Mouse (Mus musculus): ENCODE results near the gene Tpra1. TPM values are rescaled to one million over a fixed set of nuclear protein-coding genes. Genes with fewer than 3 reads are reported as not detected.
A peak's percentile ranks its signal among the peaks of the same experiment; 100 is the strongest.

The Tpra1 gene
- polyA plus RNA-seq, 1 experiment from 2014 or later, result 73.6 TPM

DNA sequence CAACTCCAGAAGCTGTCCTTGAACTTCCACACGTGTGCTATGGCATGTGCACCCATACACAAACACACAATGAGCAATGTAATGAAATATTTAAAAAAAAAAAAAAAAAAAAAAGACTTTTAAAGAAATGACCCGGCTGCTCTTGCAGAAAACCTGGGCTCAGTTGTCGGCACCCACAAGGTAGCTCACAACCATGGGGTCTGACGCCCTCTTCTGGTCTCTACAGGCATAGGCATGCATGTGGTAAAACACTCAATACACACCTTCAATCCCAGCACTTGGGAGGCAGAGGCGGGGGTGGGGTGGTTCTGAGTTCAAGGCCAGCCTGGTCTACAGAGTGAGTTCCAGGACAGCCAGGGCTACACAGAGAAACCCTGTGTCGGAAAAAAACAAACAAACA lies 6.1 kb upstream of the Tpra1 start:
- no peak overlapping the region for H3K4me3 ChIP-seq
- no peak overlapping the region for H3K4me2 ChIP-seq
- 80% methylated on average over 6 of the region's 6 CpGs for WGBS
- H3K27ac ChIP-seq, result no peak overlapping the region
- ATAC-seq (ENCODE audit: low FRiP score), result no peak
- H3K36me3 ChIP-seq, result peaks cover 33% of the 10 kb centered on the region
- H3K9ac ChIP-seq, result no peak overlapping the region
- peaks cover 26% of the 10 kb centered on the region for H3K4me1 ChIP-seq (replicated peaks)
- H3K9me3 ChIP-seq, result no peaks in the 10 kb centered on the region
- H3K27me3 ChIP-seq, result no peaks in the 10 kb centered on the region

DNA sequence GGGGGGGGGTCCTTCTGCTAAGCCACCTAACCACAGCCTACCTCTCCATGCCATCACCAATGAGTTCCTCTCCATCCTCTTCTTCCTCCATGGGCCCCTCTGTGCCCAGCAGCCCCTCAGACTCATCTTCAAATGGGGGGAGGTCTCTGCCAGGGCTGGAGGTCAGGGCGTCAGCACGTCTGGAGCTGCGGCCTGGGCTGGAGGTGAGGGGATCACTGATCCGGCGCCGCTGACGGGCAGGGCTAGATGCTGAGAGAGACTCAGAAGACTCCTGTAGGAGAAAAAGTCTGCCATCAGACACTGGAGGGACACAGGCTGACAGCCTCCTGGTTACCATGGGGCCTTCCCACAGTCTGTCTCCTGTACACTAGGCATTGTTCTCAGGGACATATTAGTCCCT lies 4.8 kb upstream of the Tpra1 start:
- Histone ChIP-seq H3K9me3 (no peaks in the 10 kb centered on the region), H3K4me1 (replicated peaks) (peaks cover 33% of the 10 kb centered on the region), H3K9ac (peak overlapping the region; percentile 49; the same call in 1 of the 2 replicates), H3K4me2 (peak overlapping the region; percentile 79), H3K36me3 (peaks cover 20% of the 10 kb centered on the region), H3K27me3 (no peaks in the 10 kb centered on the region), H3K27ac (no peak overlapping the region), H3K4me3 (0 out of 2 replicates have a peak overlapping the region, but pooled peaks have one; percentile 5)
- 70% methylated on average over 7 of the region's 7 CpGs for WGBS
- no peak for ATAC-seq (ENCODE audit: low FRiP score)

DNA sequence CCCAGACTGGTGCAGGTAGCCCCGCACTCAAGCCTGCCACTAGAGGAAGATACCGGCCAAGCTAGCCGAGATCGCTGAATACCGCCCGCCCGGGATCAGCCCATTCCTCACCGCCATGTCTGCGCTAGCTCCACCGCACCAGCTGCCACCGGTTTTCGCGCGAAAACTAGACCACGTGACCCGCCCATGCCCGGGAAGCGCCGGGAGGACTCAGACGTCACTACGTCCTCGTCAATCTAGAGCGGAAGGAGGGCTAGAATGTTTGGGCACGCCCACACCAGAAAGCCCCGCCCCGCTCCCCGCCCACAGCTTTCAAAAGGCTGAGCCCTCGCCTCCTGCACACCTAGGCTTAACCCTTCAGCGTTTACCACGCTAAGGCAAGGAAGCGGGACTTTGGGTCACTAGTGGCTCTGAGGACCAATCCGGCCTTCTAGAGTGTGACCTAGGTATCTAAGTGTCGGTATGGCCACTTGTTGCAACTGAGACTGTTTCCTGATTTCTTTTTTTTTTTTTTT lies 3.5 kb upstream of the Tpra1 start, which contains the start of gene Mcm2:
Gene Mcm2 (minus strand): TSS at position 247 of the 515 bp plus-strand sequence.
- Histone ChIP-seq H3K27me3 (no peaks in the 10 kb centered on the region), H3K4me2 (peak within 1 kb of the TSS; percentile 79), H3K36me3 (peaks cover 10% of the 10 kb centered on the region; the same call in 1 of the 2 replicates), H3K9me3 (no peaks in the 10 kb centered on the region), H3K9ac (peak within 1 kb of the TSS; percentile 76), H3K27ac (peak within 1 kb of the TSS; percentile 80), H3K4me1 (replicated peaks) (peaks cover 43% of the 10 kb centered on the region), H3K4me3 (peak within 1 kb of the TSS; percentile 54)
- WGBS, result under 1% methylated on average over 33 of the region's 33 CpGs
- ATAC-seq (ENCODE audit: low FRiP score), result peak; percentile 77

DNA sequence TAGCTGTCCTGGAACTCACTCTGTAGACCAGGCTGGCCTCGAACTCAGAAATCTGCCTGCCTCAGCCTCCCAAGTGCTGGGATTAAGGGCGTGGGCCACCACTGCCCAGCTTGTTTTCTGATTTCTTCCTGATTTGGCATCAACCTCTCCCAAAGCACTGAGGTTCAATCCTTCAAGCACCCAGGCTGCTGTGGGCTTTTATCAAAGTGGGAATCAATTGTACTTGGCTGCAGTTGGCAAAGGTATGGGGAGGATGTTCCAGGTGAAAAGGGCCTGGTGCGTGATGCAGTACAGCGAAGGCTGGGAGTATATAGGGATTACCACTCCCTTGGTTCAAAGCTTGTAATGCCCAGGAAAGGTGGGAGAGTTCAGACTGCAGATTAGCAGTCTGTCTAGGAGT lies 3.0 kb upstream of the Tpra1 start:
- Histone ChIP-seq H3K36me3 (peaks cover 10% of the 10 kb centered on the region; the same call in 1 of the 2 replicates), H3K9me3 (no peaks in the 10 kb centered on the region), H3K4me3 (0 out of 2 replicates have a peak overlapping the region, but pooled peaks have one; percentile 54), H3K9ac (0 out of 2 replicates have a peak overlapping the region, but pooled peaks have one; percentile 19), H3K4me1 (replicated peaks) (peaks cover 48% of the 10 kb centered on the region), H3K4me2 (peak overlapping the region; percentile 79; the same call in 1 of the 2 replicates), H3K27me3 (no peaks in the 10 kb centered on the region), H3K27ac (no peak overlapping the region)
- ATAC-seq (ENCODE audit: low FRiP score), result no peak
- WGBS, result 63% methylated on average over 4 of the region's 4 CpGs

DNA sequence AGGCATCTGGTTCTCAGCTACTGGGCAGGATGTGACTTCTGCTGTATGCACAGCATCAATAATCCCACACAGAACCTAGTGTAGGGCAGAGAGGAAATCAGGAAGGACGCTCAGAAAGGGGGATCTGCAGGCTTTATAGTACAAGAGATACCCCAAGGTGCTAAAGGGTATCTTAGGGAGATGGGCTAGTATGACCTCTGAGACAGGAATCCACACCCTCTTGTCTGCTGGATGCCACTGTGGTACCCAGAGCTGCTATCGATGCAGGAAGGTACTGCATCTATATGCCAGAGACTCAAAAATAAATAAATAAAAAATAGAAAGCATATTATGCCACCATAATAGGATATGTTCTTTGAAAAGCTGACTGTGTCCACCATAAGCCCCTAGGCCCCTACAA lies 2.4 kb upstream of the Tpra1 start:
- Histone ChIP-seq H3K9me3 (no peaks in the 10 kb centered on the region), H3K27me3 (no peaks in the 10 kb centered on the region), H3K27ac (no peak overlapping the region), H3K4me3 (no peak overlapping the region), H3K36me3 (peaks cover 6% of the 10 kb centered on the region; the same call in 1 of the 2 replicates), H3K9ac (no peak overlapping the region), H3K4me1 (replicated peaks) (peaks cover 53% of the 10 kb centered on the region), H3K4me2 (no peak overlapping the region)
- WGBS, result 95% methylated on average over 2 of the region's 2 CpGs
- no peak for ATAC-seq (ENCODE audit: low FRiP score)

DNA sequence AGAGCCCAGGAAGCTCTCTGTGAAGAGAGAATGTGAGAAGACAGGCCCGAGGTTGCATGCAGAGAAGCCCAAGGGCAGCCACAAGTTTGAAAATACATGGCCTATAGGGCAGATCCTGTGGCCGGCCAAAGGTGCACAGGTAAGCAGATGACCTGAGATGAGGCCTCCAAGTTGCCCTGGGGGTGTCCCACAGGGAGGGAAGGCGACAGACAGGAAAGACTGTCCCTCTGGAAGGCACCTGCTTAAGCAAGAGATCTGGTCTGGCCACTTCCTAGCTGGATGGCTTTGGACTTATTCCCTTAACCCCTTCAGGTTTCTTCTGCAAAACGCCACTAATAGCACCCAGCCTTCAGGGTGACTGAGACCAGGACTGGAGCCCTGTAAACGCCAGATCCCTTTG lies 580 bp upstream of the Tpra1 start:
- Histone ChIP-seq H3K27me3 (no peaks in the 10 kb centered on the region), H3K4me2 (peak overlapping the region; percentile 96), H3K27ac (peak overlapping the region; percentile 90), H3K4me3 (peak overlapping the region; percentile 85), H3K4me1 (replicated peaks) (peaks cover 60% of the 10 kb centered on the region), H3K9ac (peak overlapping the region; percentile 90), H3K9me3 (no peaks in the 10 kb centered on the region), H3K36me3 (no peaks in the 10 kb centered on the region)
- WGBS, result 9% methylated on average over 5 of the region's 5 CpGs
- no peak for ATAC-seq (ENCODE audit: low FRiP score)

DNA sequence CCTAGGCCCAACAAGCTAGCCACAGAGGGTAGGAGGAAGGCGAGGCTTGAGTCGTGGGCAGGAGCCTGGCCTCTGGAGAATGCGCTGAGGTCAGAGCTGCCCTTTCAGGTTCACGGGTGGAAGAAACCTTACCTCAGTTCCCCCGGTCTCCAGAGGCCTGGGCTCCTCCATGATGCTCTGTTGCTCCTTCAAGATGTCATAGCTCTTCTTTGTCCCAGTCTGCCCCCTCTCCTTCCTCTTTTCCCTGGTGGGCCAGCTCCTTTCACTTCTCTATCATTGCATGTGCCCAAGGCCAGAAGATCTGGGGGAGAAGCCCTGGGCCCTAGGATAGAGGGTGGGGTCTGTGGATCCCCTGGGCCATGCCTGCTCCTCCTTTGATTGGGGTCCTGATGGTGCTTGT lies 1.7 kb downstream of the Tpra1 start:
- Histone ChIP-seq H3K9me3 (no peaks in the 10 kb centered on the region), H3K4me2 (peak overlapping the region; percentile 96), H3K36me3 (no peaks in the 10 kb centered on the region; the same call in none of the 2 replicates), H3K4me3 (peak overlapping the region; percentile 85; the same call in 1 of the 2 replicates), H3K27me3 (no peaks in the 10 kb centered on the region), H3K4me1 (replicated peaks) (peaks cover 48% of the 10 kb centered on the region), H3K9ac (peak overlapping the region; percentile 90; the same call in 1 of the 2 replicates), H3K27ac (no peak overlapping the region)
- no peak for ATAC-seq (ENCODE audit: low FRiP score)
- WGBS, result 79% methylated on average over 5 of the region's 5 CpGs

DNA sequence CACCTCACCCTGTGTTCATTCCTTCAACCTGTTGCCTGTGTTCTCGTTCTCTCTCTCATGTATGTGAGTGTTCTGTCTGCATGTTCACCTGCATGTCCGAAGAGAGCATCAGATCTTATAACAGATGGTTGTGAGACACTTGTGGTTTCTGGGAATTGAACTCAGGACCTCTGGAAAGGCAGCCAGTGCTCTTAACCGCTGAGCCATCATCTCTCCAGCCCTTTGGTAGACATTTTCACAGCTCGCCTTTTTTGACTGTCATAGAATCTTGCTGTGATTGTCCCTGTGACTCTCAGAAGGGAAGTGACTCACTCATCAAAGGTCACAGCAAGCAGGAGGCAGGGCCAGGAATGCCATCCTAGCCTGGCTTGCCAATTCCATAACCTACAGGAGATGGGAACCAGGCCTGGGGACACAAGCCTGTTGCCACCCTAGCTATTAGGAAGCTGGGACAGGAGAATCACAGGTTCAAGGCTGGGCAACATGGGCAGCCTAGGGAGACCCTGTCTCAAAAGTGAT lies 2.5 kb downstream of the Tpra1 start:
- Histone ChIP-seq H3K4me3 (no peak overlapping the region), H3K4me2 (peak overlapping the region; percentile 96; the same call in 1 of the 2 replicates), H3K27ac (no peak overlapping the region), H3K9me3 (no peaks in the 10 kb centered on the region), H3K27me3 (no peaks in the 10 kb centered on the region), H3K36me3 (peaks cover 6% of the 10 kb centered on the region), H3K4me1 (replicated peaks) (peaks cover 43% of the 10 kb centered on the region), H3K9ac (peak overlapping the region; percentile 49; the same call in 1 of the 2 replicates)
- WGBS, result 92% methylated on average over 4 of the region's 4 CpGs
- no peak for ATAC-seq (ENCODE audit: low FRiP score)

DNA sequence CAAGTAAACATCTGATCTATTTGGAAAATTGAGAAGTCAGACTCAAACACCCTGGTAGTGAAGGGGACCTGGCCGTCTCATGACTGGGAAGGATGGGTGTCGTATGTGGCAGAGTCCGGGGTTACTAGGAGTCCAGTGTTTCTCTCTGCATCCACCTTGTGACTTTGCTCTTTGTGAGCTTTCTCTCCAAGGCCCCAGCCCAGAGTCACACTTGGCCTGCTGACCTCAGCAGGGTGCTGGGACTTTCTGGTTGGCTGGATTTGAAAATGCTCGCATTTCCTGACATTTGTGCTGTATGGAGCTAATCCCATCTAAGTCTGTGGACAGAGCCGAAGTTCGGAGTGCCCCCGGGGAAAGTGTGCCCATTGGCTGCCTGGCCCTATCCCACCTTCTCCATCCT lies 3.0 kb downstream of the Tpra1 start:
- Histone ChIP-seq H3K9me3 (no peaks in the 10 kb centered on the region), H3K4me1 (replicated peaks) (peaks cover 43% of the 10 kb centered on the region), H3K36me3 (peaks cover 11% of the 10 kb centered on the region), H3K4me3 (no peak overlapping the region), H3K27me3 (no peaks in the 10 kb centered on the region), H3K9ac (peak overlapping the region; percentile 49; the same call in 1 of the 2 replicates), H3K4me2 (no peak overlapping the region), H3K27ac (no peak overlapping the region)
- ATAC-seq (ENCODE audit: low FRiP score), result no peak
- 92% methylated on average over 7 of the region's 7 CpGs for WGBS

DNA sequence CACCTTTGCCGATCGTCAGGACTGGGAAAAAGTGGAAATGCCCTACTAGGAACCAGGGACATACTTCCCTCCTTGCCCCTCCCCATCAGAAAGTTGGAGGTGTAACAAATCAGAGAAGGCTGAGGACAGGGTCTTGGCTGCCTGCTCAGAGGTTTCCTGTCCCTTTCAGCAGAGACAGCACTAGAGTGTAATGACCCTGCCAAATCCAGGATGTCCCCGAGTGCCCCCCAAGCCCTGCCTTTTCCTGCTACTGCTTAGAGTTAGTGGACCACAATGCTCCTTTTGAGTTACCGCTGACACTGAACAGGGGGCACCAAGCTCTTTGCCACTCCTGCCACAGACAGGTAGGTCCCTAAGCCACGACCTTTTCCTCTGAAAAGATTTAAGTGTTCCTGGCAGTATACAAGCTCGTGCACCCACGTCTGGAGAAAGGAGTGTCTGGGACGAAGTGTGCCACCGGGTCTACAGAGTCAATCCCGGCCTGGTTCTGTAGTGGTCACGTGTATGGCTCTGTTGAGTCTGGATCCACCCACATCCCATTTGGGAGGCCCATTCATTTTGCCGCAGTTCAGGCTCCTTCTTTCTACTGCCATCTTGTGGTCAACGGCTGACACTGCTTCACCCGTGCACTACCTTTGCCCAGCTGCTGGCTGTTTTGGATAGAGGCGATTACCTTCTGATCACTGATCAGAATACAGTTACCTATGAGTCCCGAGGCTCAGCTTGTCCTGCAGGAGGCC lies 4.5 kb downstream of the Tpra1 start:
- peak overlapping the region; percentile 18; the same call in 1 of the 2 replicates for H3K4me2 ChIP-seq
- H3K4me1 ChIP-seq (replicated peaks), result peaks cover 37% of the 10 kb centered on the region
- no peak for ATAC-seq (ENCODE audit: low FRiP score)
- H3K9me3 ChIP-seq, result no peaks in the 10 kb centered on the region
- H3K9ac ChIP-seq, result no peak overlapping the region
- H3K27ac ChIP-seq, result no peak overlapping the region
- WGBS, result 21% methylated on average over 16 of the region's 16 CpGs
- no peaks in the 10 kb centered on the region for H3K27me3 ChIP-seq
- H3K4me3 ChIP-seq, result no peak overlapping the region
- peaks cover 26% of the 10 kb centered on the region for H3K36me3 ChIP-seq

DNA sequence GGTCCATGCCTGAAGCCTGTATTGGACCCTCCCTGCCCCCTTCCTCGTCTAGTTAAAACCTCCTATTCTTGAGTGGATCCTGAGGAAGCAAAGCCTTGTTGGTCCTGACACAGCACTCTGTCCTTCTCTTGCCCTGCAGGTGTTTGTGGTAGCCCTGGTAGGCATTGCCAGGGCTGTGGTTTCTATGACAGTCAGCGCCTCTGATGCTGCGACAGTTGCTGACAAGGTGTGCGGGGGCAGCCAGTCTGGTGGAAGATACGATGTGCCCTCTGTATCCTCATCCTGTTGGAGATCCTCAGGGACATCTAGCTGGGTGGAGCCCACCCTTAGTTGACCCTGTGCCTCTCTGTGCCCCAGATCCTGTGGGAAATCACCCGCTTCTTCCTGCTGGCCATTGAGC lies 7.1 kb downstream of the Tpra1 start:
- no peaks in the 10 kb centered on the region for H3K27me3 ChIP-seq
- H3K9me3 ChIP-seq, result no peaks in the 10 kb centered on the region
- no peak overlapping the region for H3K9ac ChIP-seq
- no peak overlapping the region for H3K4me2 ChIP-seq
- peaks cover 41% of the 10 kb centered on the region for H3K36me3 ChIP-seq
- no peak for ATAC-seq (ENCODE audit: low FRiP score)
- WGBS, result 90% methylated on average over 6 of the region's 6 CpGs
- H3K27ac ChIP-seq, result no peak overlapping the region
- H3K4me1 ChIP-seq (replicated peaks), result peaks cover 20% of the 10 kb centered on the region
- no peak overlapping the region for H3K4me3 ChIP-seq

DNA sequence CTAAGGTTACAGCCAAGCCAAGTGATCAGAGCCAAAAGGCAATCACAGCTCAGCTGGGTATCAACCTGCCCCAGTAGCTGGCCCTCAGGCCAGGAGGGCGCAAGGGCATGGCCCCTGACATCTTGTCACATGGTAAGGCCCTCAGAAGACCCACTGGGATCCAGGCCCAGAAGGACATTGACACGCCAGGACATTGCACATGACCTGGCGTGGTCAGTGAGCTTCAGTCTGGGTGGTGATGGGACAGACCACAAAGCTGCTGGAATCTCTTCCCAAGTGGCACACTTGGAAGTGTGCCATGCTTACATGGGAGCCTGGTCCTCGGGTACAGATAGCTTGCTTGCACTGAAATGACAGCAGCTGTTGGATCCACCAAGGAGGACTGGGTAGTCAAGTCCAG lies 11.0 kb downstream of the Tpra1 start:
- H3K36me3 ChIP-seq, result peaks cover 41% of the 10 kb centered on the region
- 84% methylated on average over 4 of the region's 4 CpGs for WGBS
- no peaks in the 10 kb centered on the region for H3K27me3 ChIP-seq
- H3K9ac ChIP-seq, result no peak overlapping the region
- no peak for ATAC-seq (ENCODE audit: low FRiP score)
- H3K4me2 ChIP-seq, result no peak overlapping the region
- H3K4me1 ChIP-seq (replicated peaks), result no peaks in the 10 kb centered on the region
- no peak overlapping the region for H3K27ac ChIP-seq
- H3K9me3 ChIP-seq, result no peaks in the 10 kb centered on the region
- H3K4me3 ChIP-seq, result no peak overlapping the region
